Mouse (Mus musculus): Measurements from ENCODE around the gene Tgfa.

DNA sequence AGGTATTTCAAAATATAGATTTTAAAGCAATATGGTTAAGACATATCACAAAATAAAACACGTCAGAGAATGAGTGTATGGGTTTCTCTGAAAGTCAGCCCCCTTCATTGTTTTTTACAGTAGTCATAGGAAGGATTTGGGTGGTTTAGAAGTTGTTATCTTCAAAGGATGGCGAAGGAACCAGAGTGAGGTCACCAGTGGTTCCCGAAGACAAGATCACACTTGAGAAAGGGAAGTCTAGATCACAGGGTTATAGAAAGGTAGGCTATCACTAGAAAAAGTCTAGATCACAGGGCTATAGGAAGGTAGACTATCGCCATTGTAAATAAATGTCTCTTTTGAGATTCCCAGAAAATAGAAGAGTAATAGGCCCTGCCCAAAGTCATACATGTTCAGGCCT is 23.7 kb downstream of the Tgfa start:
- TF ChIP-seq CTCF (IDR thresholded peaks at IDR 0.05; ENCODE audit: low read depth) (no peak), EP300 (IDR thresholded peaks at IDR 0.05; ENCODE audit: low read depth) (no peak)
